Mouse (Mus musculus): ENCODE results near the gene Nsmce3. TPM values are rescaled to one million over a fixed set of nuclear protein-coding genes. Genes with fewer than 3 reads are reported as not detected.
A peak's percentile ranks its signal among the peaks of the same experiment; 100 is the strongest.

The Nsmce3 gene
- total RNA-seq (2021), result 1 to 10 TPM; 3.1 to 3.5 TPM
- long read RNA-seq, experiment 1, full-length matches to known transcripts, result 28 of 28 reads
- long read RNA-seq, experiment 1, partial matches to known transcripts, result 0 of 28 reads
- long read RNA-seq, experiment 1, other reads (novel, unspliced or antisense), result 0 of 28 reads
- long read RNA-seq, experiment 2, full-length matches to known transcripts, result 31 of 31 reads
- long read RNA-seq, experiment 2, partial matches to known transcripts, result 0 of 31 reads
- long read RNA-seq, experiment 2, other reads (novel, unspliced or antisense), result 0 of 31 reads

GRCm38 (mm10) chr7:64872743-64873241 lies at the start of gene Nsmce3:
Gene Nsmce3 (minus strand): TSS chr7:64872997.
- intact Hi-C loops (cut with DNase I; ENCODE audit: low total_unique reads), result no loop called here
- peak; percentile 95 for DNase-seq

GRCm38 (mm10) chr7:64921189-64921588 lies 48.4 kb upstream of the Nsmce3 start:
- no peak for DNase-seq
- intact Hi-C loops (cut with DNase I; ENCODE audit: low total_unique reads), result no loop called here

DNA sequence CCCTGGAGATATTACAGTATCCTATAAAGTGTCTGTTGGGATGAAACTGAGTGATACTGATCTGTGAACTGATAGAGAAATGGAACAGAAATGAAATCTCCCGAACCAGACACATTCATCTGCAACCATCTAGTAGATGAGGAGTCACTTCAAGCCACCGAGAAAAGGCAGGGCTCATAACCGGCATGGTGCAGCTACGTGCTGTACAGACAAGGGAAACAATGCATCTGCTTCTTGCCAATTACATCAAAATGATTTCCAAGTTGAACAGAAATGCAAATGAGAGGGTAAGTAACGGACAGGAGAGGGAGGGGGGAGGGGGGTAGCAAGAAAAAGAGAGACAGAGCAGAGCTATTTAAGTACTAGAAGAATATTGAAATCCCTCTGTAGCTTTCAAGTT lies 47.9 kb upstream of the Nsmce3 start:
- intact Hi-C loops (cut with DNase I; ENCODE audit: low total_unique reads), result no loop called here
- DNase-seq, result no peak

GRCm38 (mm10) chr7:64916654-64917053 lies 43.9 kb upstream of the Nsmce3 start:
- DNase-seq, result no peak
- intact Hi-C loops (cut with DNase I; ENCODE audit: low total_unique reads), result no loop called here

- intact Hi-C loops (cut with DNase I; ENCODE audit: low total_unique reads), result no loop called here
- no peak for DNase-seq
Observed at GRCm38 (mm10) chr7:64915121-64915520, 42.3 kb upstream of the Nsmce3 start.

GRCm38 (mm10) chr7:64911945-64912344 lies 39.1 kb upstream of the Nsmce3 start:
- intact Hi-C loops (cut with DNase I; ENCODE audit: low total_unique reads), result no loop called here
- DNase-seq, result no peak

GRCm38 (mm10) chr7:64910208-64910607 lies 37.4 kb upstream of the Nsmce3 start:
- DNase-seq, result no peak
- intact Hi-C loops (cut with DNase I; ENCODE audit: low total_unique reads), result no loop called here

DNA sequence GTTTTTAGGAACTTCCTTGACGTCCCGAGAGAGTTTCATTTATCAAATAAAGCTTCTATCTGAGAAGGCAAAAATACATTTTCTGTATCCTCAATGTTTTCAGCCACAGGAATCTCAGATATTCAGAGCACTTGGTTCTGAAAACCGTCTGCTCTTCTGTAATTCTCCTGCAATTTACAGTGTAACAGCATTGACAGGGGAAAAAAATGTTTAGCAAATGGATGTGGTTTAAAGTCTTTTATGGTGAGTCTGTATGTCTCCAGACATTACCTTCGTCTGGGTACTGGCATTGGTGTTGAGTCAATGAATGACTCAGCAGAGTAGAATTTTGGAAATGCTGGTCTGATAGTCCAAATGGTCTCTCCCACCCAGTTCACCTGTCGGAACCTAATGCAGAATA lies 34.2 kb upstream of the Nsmce3 start:
- intact Hi-C loops (cut with DNase I; ENCODE audit: low total_unique reads), result no loop called here
- DNase-seq, result no peak

DNA sequence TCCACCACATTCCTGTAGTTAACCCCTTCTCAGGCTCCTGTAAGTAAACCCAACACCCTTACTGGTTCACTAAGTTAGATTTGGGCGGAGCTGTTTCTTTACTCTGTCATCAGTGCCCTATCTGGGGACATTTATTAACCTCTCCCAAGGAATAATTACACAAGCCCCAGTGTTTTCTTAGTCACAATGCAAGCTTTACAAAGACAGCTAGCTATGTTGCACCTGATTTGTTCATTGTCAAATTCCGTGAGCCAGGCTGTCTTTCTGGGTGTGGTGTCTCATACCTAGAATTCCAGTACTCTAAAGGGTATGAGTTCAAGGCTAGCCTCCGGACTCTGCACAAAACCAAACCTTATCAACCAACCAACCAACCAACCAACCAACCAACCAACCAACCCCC lies 32.7 kb upstream of the Nsmce3 start:
- no peak for DNase-seq
- intact Hi-C loops (cut with DNase I; ENCODE audit: low total_unique reads), result no loop called here

DNA sequence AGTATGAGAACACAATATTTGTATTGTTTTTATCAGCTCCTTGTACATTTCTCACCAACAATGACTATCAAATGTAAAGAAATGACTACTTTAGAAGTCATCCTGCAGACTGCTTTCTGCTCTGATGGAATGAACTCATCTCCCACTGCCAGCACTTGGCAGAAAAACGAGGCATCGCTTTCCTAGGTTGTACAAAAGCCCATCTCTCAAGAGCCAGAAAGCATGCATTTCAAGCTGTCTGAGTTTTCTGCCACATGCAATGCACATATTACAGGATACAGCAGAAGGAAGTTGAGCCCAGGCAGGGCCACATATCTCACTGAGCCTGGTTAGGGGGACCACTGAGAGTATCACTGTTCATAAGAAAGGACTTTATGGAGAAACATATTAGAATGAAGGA lies 27.5 kb upstream of the Nsmce3 start:
- intact Hi-C loops (cut with DNase I; ENCODE audit: low total_unique reads), result no loop called here
- no peak for DNase-seq

DNA sequence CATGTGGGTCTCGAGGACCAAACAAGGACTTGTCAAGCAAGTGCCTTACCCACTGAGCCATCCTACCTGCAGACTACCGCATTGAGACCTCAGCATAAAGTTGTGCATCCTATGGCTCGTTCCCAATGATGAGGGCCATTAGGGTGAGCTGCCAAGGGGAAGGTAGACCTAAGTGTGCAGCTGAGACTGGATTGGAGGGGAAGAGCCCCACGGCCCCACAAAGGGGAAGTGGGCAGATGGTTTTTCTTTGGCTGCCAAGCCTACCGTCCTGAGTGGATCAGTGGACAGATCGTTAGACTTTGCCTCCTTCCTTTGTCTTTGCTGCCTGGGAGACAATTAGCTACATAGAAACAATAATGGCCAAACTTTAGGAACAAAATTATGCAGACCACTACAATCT lies 23.8 kb upstream of the Nsmce3 start:
- intact Hi-C loops (cut with DNase I; ENCODE audit: low total_unique reads), result no loop called here
- DNase-seq, result no peak

DNA sequence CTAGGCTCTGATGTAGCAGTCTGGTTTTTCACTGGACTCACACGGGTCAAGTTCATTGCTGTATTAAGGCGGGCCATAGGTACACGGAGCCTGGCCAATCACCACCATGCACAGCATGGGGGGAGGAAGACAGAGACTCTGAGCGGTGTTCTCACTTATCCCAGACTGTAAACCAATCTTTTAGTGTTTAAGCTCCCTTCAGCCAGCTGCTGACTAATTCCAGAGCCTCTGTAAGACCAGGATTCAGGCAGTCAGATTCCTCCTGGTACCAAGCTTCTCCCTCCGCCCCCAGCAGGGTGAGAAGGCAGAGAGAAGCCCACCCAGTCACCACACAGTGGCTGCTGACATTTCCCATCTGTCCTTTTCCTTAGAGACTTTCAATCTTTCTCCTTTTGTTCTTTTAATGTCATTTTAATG lies 22.9 kb upstream of the Nsmce3 start:
- intact Hi-C loops (cut with DNase I; ENCODE audit: low total_unique reads), result no loop called here
- DNase-seq, result no peak

DNA sequence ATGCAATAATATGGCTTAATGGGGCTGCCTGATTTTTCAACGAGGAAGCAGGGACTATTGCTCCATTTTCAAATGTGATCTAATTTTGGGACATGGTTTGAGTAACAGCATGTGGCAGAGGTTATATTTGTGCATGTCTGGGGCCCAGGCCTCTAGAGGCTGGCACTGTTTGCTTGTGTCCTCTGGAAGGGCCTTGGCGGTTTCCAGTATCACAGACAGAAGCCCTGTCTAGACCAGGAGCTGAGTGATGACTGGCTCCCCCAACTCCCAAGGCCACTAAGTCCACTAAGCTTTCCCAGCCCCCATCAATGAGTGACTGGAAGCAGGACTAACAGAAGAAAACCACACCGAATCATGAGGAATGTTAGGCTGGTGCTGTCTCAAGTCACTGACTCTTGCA lies 18.3 kb upstream of the Nsmce3 start:
- intact Hi-C loops (cut with DNase I; ENCODE audit: low total_unique reads), result no loop called here
- DNase-seq, result peak; percentile 17

DNA sequence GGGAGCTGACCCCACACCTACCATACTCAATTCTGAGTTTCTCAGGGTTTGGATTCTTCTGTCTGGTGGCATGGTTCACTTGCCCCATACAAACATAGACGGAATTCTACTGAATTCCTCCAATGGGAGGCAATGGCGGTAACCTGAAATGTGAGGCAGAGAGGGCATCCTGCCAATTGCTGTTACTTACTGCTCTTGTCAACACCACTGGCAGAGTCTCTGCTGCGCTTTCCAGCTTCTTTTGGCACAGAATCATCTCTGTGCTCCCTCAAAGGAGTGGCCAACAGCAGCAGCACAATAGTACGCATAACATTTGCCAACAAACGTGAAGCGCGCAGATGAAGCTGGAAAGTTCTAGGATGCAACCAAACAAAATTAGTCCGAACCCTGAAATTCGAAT lies 17.1 kb upstream of the Nsmce3 start:
- intact Hi-C loops (cut with DNase I; ENCODE audit: low total_unique reads), result no loop called here
- DNase-seq, result peak; percentile 41

DNA sequence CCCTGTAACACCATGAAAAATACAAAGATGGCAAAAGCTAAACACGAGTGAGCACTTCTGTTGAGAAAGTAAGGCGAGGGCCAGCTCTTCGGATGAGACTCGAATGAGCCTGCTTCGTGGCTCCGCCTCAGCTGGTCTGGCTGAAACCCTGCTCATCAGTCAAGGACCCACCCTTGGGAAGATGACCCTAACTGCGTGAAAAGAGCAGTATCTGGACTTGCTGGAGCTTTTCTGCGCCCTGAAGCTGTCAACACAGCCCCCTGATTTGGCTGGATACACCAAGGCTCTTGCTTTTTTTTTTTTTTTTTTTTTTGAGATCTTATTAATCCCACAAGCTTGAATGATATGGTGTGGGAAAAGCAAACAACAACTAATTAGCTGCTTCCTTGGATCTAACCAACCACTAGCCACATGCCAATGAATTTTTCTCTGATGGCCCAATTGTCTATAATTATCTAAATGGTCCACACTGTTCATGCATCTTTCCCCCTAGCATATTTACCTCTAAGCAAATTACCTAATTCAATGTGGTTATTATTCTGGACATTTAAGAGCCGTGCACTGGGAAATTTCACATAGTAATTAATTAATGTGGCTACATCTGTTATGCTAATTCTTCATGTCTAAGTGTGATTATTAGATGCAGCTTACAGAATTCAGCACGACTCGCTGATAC lies 11.5 kb upstream of the Nsmce3 start:
- intact Hi-C loops (cut with DNase I; ENCODE audit: low total_unique reads), result no loop called here
- no peak for DNase-seq

DNA sequence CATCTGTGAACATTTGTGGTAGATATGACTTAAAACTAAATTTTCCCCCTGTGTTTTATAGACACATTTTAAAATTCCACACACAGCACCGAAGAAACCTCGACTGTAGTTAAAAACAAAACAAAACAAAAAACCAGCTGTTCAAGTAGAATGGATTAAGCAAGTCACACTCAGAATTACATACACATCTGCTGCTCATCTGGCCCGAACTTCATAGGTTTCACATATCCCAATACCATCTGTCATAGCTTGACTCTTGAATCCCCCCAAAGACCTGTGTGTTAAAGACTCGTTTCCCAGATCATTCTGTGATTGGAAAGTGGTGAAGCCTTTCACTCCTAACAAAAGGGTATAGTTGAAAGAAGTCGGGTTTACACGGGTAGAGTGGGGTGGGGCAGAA lies 9.4 kb upstream of the Nsmce3 start:
- intact Hi-C loops (cut with DNase I; ENCODE audit: low total_unique reads), result no loop called here
- no peak for DNase-seq

- intact Hi-C loops (cut with DNase I; ENCODE audit: low total_unique reads), result no loop called here
- no peak for DNase-seq
Observed at GRCm38 (mm10) chr7:64881387-64881786, 8.6 kb upstream of the Nsmce3 start.

GRCm38 (mm10) chr7:64880415-64880814 lies 7.6 kb upstream of the Nsmce3 start:
- intact Hi-C loops (cut with DNase I; ENCODE audit: low total_unique reads), result no loop called here
- DNase-seq, result no peak

DNA sequence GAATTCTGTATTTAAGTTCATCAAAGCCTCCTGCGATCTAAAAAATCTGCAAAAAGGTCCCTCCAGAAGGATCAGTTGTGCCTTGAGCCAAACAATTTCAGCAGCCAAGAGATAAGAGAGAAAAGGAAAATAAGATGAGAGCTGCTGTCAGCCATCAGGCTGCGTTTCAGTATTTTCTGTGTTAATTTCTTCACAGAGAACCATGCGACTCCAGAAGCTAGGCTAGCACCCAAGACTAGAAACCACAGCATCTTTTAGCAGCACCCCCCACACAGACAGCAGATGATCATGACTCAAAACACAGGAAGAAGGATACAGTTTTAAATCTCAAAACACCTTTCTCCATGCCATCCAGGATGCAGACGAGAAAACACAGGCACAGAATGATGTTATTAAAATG lies 2.1 kb upstream of the Nsmce3 start:
- intact Hi-C loops (cut with DNase I; ENCODE audit: low total_unique reads), result no loop called here
- no peak for DNase-seq

GRCm38 (mm10) chr7:64873266-64873665 lies 469 bp upstream of the Nsmce3 start:
- no peak for DNase-seq
- intact Hi-C loops (cut with DNase I; ENCODE audit: low total_unique reads), result no loop called here

- intact Hi-C loops (cut with DNase I; ENCODE audit: low total_unique reads), result no loop called here
- no peak for DNase-seq
Observed at GRCm38 (mm10) chr7:64871987-64872742, 632 bp downstream of the Nsmce3 start.
